Mouse (Mus musculus): ENCODE measurements around the gene Olfr304. TPM values are rescaled to one million over a fixed set of nuclear protein-coding genes. Genes with fewer than 3 reads are reported as not detected.
"Not testable (repeated sequence)": the region's sequence is repeated elsewhere in the genome, so short reads cannot be mapped to it uniquely, and the experiment has no call there.

Olfr304 gene
- polyA plus RNA-seq (2012; rRNA removed) (not detected in 2 replicates), polyA plus RNA-seq (2014; fragmentation: Nextera tagmentation; extraction: Ambion mirVana) (not detected in 2 replicates)

GRCm38 (mm10) chr7:86386558-86386957 is at the start of gene Olfr304:
Gene Olfr304 (minus strand): TSS chr7:86386658.
- H3K27ac ChIP-seq (replicated peaks; ENCODE audit: low read depth, low read length): no peak within 1 kb of the TSS
- no peak within 1 kb of the TSS for H3K4me2 ChIP-seq (replicated peaks; ENCODE audit: low read depth, low read length, severe bottlenecking)
- no peak for DNase-seq (ENCODE audit: low spot score)
- no peaks in the 10 kb centered on the region for H3K27me3 ChIP-seq (ENCODE audit: control insufficient read depth, insufficient read depth, low read length)
- H3K4me3 ChIP-seq (replicated peaks; ENCODE audit: low read length): no peak within 1 kb of the TSS
- WGBS: 68% methylated on average over 1 of the region's 1 CpGs
- no peaks in the 10 kb centered on the region for H3K4me1 ChIP-seq (ENCODE audit: control insufficient read depth, insufficient read depth, low read length)
- no peaks in the 10 kb centered on the region for H3K9me3 ChIP-seq (ENCODE audit: control insufficient read depth, low read length)
- ATAC-seq (ENCODE audit: low FRiP score, low read depth): no peak
- no peak within 1 kb of the TSS for H3K9ac ChIP-seq (ENCODE audit: low read depth, low read length, severe bottlenecking)
- TF ChIP-seq POLR2A (IDR thresholded peaks at IDR 0.05; ENCODE audit: borderline replicate concordance, extremely low read depth, insufficient read depth, insufficient read length): no peak
- no peaks in the 10 kb centered on the region for H3K36me3 ChIP-seq (ENCODE audit: control insufficient read depth, insufficient read depth, low read length)

- ATAC-seq (ENCODE audit: low FRiP score, low read depth) (no peak), DNase-seq (ENCODE audit: low spot score) (no peak)
- H3K27me3 ChIP-seq (ENCODE audit: control insufficient read depth, insufficient read depth, low read length): no peaks in the 10 kb centered on the region
- WGBS: 81% methylated on average over 2 of the region's 2 CpGs
- H3K9me3 ChIP-seq (ENCODE audit: control insufficient read depth, low read length): no peaks in the 10 kb centered on the region
- no peak within 1 kb of the TSS for H3K4me2 ChIP-seq (replicated peaks; ENCODE audit: low read depth, low read length, severe bottlenecking)
- H3K9ac ChIP-seq (ENCODE audit: low read depth, low read length, severe bottlenecking): no peak within 1 kb of the TSS
- H3K4me3 ChIP-seq (replicated peaks; ENCODE audit: low read length): no peak within 1 kb of the TSS
- H3K4me1 ChIP-seq (ENCODE audit: control insufficient read depth, insufficient read depth, low read length): no peaks in the 10 kb centered on the region
- H3K27ac ChIP-seq (replicated peaks; ENCODE audit: low read depth, low read length): no peak within 1 kb of the TSS
- no peak for TF ChIP-seq POLR2A (IDR thresholded peaks at IDR 0.05; ENCODE audit: borderline replicate concordance, extremely low read depth, insufficient read depth, insufficient read length)
- H3K36me3 ChIP-seq (ENCODE audit: control insufficient read depth, insufficient read depth, low read length): no peaks in the 10 kb centered on the region
Observed at GRCm38 (mm10) chr7:86403546-86403945, 17.1 kb upstream of the Olfr304 start, which contains the start of gene Olfr301. Gene Olfr301 (plus strand): TSS chr7:86403846.

- no peak within 1 kb of the TSS for H3K27ac ChIP-seq (replicated peaks; ENCODE audit: low read depth, low read length)
- H3K27me3 ChIP-seq (ENCODE audit: control insufficient read depth, insufficient read depth, low read length): no peaks in the 10 kb centered on the region
- no peak within 1 kb of the TSS for H3K9ac ChIP-seq (ENCODE audit: low read depth, low read length, severe bottlenecking)
- H3K4me1 ChIP-seq (ENCODE audit: control insufficient read depth, insufficient read depth, low read length): no peaks in the 10 kb centered on the region
- H3K4me3 ChIP-seq (replicated peaks; ENCODE audit: low read length): no peak within 1 kb of the TSS
- DNase-seq (ENCODE audit: low spot score): no peak
- no peak for ATAC-seq (ENCODE audit: low FRiP score, low read depth)
- H3K9me3 ChIP-seq (ENCODE audit: control insufficient read depth, low read length): no peaks in the 10 kb centered on the region
- no peak for TF ChIP-seq POLR2A (IDR thresholded peaks at IDR 0.05; ENCODE audit: borderline replicate concordance, extremely low read depth, insufficient read depth, insufficient read length)
- H3K4me2 ChIP-seq (replicated peaks; ENCODE audit: low read depth, low read length, severe bottlenecking): no peak within 1 kb of the TSS
- H3K36me3 ChIP-seq (ENCODE audit: control insufficient read depth, insufficient read depth, low read length): no peaks in the 10 kb centered on the region
Observed at GRCm38 (mm10) chr7:86397689-86398088, 11.2 kb upstream of the Olfr304 start, which contains the start of gene Olfr303. Gene Olfr303 (minus strand): TSS chr7:86397789.

DNA sequence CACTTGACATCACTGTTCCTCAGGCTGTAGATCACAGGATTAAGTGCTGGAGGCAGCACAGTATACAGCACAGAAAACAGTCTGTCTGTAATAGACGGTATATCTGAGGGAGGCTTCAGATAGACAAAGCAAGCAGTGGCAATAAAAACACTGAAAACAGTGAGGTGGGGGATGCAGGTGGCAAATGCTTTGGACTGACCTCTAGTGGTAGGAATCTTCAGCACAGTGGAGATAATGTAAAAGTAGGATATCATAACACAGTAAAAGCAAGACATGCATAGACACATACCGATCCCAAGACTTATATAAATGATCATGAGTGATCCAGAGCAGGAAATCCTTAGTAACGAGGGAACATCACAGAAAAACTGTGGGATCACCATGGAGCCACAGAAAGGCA is 689 bp downstream of the Olfr304 start:
- 67% methylated on average over 3 of the region's 3 CpGs for WGBS
- no peak for DNase-seq (ENCODE audit: low spot score)
- no peak for TF ChIP-seq POLR2A (IDR thresholded peaks at IDR 0.05; ENCODE audit: borderline replicate concordance, extremely low read depth, insufficient read depth, insufficient read length)
- Histone ChIP-seq H3K36me3 (ENCODE audit: control insufficient read depth, insufficient read depth, low read length) (no peaks in the 10 kb centered on the region), H3K9ac (ENCODE audit: low read depth, low read length, severe bottlenecking) (no peak overlapping the region), H3K4me1 (ENCODE audit: control insufficient read depth, insufficient read depth, low read length) (no peaks in the 10 kb centered on the region), H3K27me3 (ENCODE audit: control insufficient read depth, insufficient read depth, low read length) (no peaks in the 10 kb centered on the region), H3K4me3 (replicated peaks; ENCODE audit: low read length) (no peak overlapping the region), H3K9me3 (ENCODE audit: control insufficient read depth, low read length) (no peaks in the 10 kb centered on the region), H3K4me2 (replicated peaks; ENCODE audit: low read depth, low read length, severe bottlenecking) (no peak overlapping the region), H3K27ac (replicated peaks; ENCODE audit: low read depth, low read length) (no peak overlapping the region)
- no peak for ATAC-seq (ENCODE audit: low FRiP score, low read depth)

DNA sequence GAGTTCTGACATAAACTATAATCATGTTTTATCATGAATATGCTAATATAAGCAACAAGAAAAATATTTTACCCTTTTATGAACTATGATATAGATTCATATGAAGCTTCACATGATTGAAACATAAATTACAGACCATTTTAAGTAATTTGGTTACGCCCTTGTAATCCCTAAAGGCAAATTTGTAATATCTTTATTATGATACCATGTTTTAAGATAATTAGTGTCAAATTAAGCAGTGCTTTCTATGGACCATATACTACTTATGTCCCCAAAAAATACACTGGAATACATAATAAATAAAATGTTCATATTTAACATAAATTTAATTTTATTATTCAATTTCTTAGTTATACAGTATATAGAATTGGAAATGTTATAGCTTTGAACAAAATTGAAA is 19.6 kb downstream of the Olfr304 start, which contains the start of gene Olfr305:
TSS of gene Olfr305 (minus strand) at position 101 of the 400 bp plus-strand sequence.
- Histone ChIP-seq H3K27ac (replicated peaks; ENCODE audit: low read depth, low read length) (no peak within 1 kb of the TSS), H3K36me3 (ENCODE audit: control insufficient read depth, insufficient read depth, low read length) (no peaks in the 10 kb centered on the region), H3K4me2 (replicated peaks; ENCODE audit: low read depth, low read length, severe bottlenecking) (no peak within 1 kb of the TSS), H3K4me3 (replicated peaks; ENCODE audit: low read length) (no peak within 1 kb of the TSS), H3K9me3 (ENCODE audit: control insufficient read depth, low read length) (no peaks in the 10 kb centered on the region), H3K4me1 (ENCODE audit: control insufficient read depth, insufficient read depth, low read length) (no peaks in the 10 kb centered on the region), H3K9ac (ENCODE audit: low read depth, low read length, severe bottlenecking) (no peak within 1 kb of the TSS), H3K27me3 (ENCODE audit: control insufficient read depth, insufficient read depth, low read length) (no peaks in the 10 kb centered on the region)
- ATAC-seq (ENCODE audit: low FRiP score, low read depth): no peak
- 93% methylated on average over 1 of the region's 1 CpGs for WGBS
- TF ChIP-seq POLR2A (IDR thresholded peaks at IDR 0.05; ENCODE audit: borderline replicate concordance, extremely low read depth, insufficient read depth, insufficient read length): no peak
- DNase-seq (ENCODE audit: low spot score): no peak

- not testable (repeated sequence) for H3K4me2 ChIP-seq (replicated peaks; ENCODE audit: low read depth, low read length, severe bottlenecking); DNase-seq (ENCODE audit: low spot score); H3K27ac ChIP-seq (replicated peaks; ENCODE audit: low read depth, low read length); H3K9ac ChIP-seq (ENCODE audit: low read depth, low read length, severe bottlenecking); H3K4me3 ChIP-seq (replicated peaks; ENCODE audit: low read length); H3K36me3 ChIP-seq (ENCODE audit: control insufficient read depth, insufficient read depth, low read length); ATAC-seq (ENCODE audit: low FRiP score, low read depth); H3K9me3 ChIP-seq (ENCODE audit: control insufficient read depth, low read length); H3K4me1 ChIP-seq (ENCODE audit: control insufficient read depth, insufficient read depth, low read length); H3K27me3 ChIP-seq (ENCODE audit: control insufficient read depth, insufficient read depth, low read length)
- WGBS: 92% methylated on average over 9 of the region's 9 CpGs
Observed at GRCm38 (mm10) chr7:86346296-86346695, 40.2 kb downstream of the Olfr304 start.

Data from limb, embryonic 14.5 days (tissue).